Mouse (Mus musculus): Measurements from ENCODE around the gene Kcnn1. TPM values are rescaled to one million over a fixed set of nuclear protein-coding genes. Genes with fewer than 3 reads are reported as not detected.

Gene Kcnn1
- polyA plus RNA-seq, 1 experiment, result 22.1 TPM

DNA sequence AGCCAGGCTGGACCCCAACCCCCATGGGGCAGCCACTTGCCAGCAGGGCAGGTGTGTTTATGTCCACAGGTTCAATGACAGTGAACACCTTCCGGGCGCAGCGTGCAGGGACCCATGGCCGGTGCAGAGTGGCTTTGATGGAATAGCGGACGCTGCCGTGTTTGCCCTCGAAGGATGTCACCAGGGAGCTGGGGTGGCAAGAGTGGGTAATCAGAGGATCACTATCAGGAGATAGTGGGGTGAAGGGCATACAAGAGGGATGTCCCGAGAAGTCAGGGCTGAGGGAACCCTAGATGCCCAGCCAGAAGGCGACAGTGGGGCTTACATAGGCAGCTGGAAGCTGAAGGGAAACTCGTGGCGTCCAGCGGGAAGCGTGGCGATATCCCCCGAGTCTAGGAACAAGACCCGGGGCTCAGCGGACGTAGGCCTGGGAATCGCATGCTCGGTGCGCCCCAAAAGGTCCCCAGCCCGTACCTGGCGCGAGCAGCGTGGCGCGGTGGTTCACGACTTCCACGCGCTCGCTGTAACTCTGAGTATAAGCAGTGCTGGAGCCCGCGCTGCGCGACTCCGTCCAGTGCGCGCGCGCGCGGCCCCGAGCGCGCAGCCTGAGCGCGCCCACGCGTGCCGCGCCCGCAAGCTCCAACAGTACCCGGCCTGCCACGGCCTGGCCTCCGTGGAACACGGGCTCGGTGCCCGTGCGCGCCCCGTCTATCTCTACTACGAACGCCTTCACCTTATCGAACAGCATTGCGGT, 24.2 kb downstream of the Kcnn1 start:
- TF ChIP-seq POLR2A (IDR thresholded peaks at IDR 0.05; ENCODE audit: borderline replicate concordance, insufficient read depth, low read length) (no peak), CTCF (IDR thresholded peaks at IDR 0.05; ENCODE audit: borderline replicate concordance, insufficient read depth, low read depth, low read length) (no peak)
- H3K4me3 ChIP-seq (replicated peaks; ENCODE audit: insufficient read depth, low read depth, low read length), result peak overlapping the region; percentile 55
- WGBS, result 3% methylated on average over 66 of the region's 66 CpGs
- no peaks in the 10 kb centered on the region for H3K27me3 ChIP-seq (ENCODE audit: control insufficient read depth, insufficient read depth, low read length)
- peak in 1 of 2 experiments; percentile 32 for DNase-seq
- peak overlapping the region; percentile 54 for H3K27ac ChIP-seq (ENCODE audit: insufficient read depth, low read length)
- H3K4me1 ChIP-seq (ENCODE audit: control insufficient read depth, insufficient read depth, low read length), result peaks cover 5% of the 10 kb centered on the region

GRCm38 (mm10) chr8:70836666-70837065, 26.4 kb downstream of the Kcnn1 start:
- no peak overlapping the region for H3K27ac ChIP-seq (ENCODE audit: insufficient read depth, low read length)
- TF ChIP-seq POLR2A (IDR thresholded peaks at IDR 0.05; ENCODE audit: borderline replicate concordance, insufficient read depth, low read length) (no peak), CTCF (IDR thresholded peaks at IDR 0.05; ENCODE audit: borderline replicate concordance, insufficient read depth, low read depth, low read length) (no peak)
- no peaks in the 10 kb centered on the region for H3K27me3 ChIP-seq (ENCODE audit: control insufficient read depth, insufficient read depth, low read length)
- 61% methylated on average over 12 of the region's 12 CpGs for WGBS
- no peak for DNase-seq
- no peak overlapping the region for H3K4me3 ChIP-seq (replicated peaks; ENCODE audit: insufficient read depth, low read depth, low read length)
- peaks cover 5% of the 10 kb centered on the region for H3K4me1 ChIP-seq (ENCODE audit: control insufficient read depth, insufficient read depth, low read length)

- peak overlapping the region; percentile 50; the same call in 1 of the 2 replicates for H3K27ac ChIP-seq (ENCODE audit: insufficient read depth, low read length)
- TF ChIP-seq POLR2A (IDR thresholded peaks at IDR 0.05; ENCODE audit: borderline replicate concordance, insufficient read depth, low read length) (no peak), CTCF (IDR thresholded peaks at IDR 0.05; ENCODE audit: borderline replicate concordance, insufficient read depth, low read depth, low read length) (no peak)
- H3K4me3 ChIP-seq (replicated peaks; ENCODE audit: insufficient read depth, low read depth, low read length), result no peak overlapping the region
- no peaks in the 10 kb centered on the region for H3K27me3 ChIP-seq (ENCODE audit: control insufficient read depth, insufficient read depth, low read length)
- peaks cover 5% of the 10 kb centered on the region for H3K4me1 ChIP-seq (ENCODE audit: control insufficient read depth, insufficient read depth, low read length)
- 94% methylated on average over 3 of the region's 3 CpGs for WGBS
- DNase-seq, result no peak
Observed at GRCm38 (mm10) chr8:70834071-70834470, 29.0 kb downstream of the Kcnn1 start.

GRCm38 (mm10) chr8:70833520-70833919, 29.5 kb downstream of the Kcnn1 start:
- Histone ChIP-seq H3K4me1 (ENCODE audit: control insufficient read depth, insufficient read depth, low read length) (peaks cover 1% of the 10 kb centered on the region), H3K27me3 (ENCODE audit: control insufficient read depth, insufficient read depth, low read length) (no peaks in the 10 kb centered on the region), H3K27ac (ENCODE audit: insufficient read depth, low read length) (peak overlapping the region; percentile 50; the same call in 1 of the 2 replicates), H3K4me3 (replicated peaks; ENCODE audit: insufficient read depth, low read depth, low read length) (no peak overlapping the region)
- DNase-seq, result peak; percentile 50 to 53
- 14% methylated on average over 15 of the region's 15 CpGs for WGBS
- no peak for TF ChIP-seq CTCF (IDR thresholded peaks at IDR 0.05; ENCODE audit: borderline replicate concordance, insufficient read depth, low read depth, low read length)
- TF ChIP-seq POLR2A (IDR thresholded peaks at IDR 0.05; ENCODE audit: borderline replicate concordance, insufficient read depth, low read length), result no peak

DNA sequence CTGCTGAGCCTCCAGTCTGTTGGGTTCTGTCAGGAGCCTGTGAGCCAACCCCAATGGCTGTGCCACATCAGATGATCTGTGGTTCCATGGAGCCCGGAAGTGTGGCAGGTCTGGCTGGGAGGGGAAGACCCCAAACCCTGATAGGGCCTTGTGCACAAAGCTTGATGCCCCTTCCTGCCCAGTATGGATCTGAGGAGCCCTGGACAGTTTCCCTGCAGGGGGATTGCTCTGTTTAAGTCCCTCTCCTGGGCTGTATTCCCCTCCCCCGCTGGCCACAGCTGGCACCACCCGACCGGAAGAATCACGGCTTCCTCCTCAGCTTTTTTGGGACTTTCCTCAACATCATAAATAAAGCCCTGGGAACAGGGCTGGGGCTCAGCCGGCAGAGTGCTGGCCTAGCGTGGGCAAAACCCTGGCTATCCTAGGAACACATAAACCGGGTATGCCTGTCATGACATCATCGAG, 30.0 kb downstream of the Kcnn1 start:
- H3K27ac ChIP-seq (ENCODE audit: insufficient read depth, low read length), result peak overlapping the region; percentile 34; the same call in 1 of the 2 replicates
- TF ChIP-seq POLR2A (IDR thresholded peaks at IDR 0.05; ENCODE audit: borderline replicate concordance, insufficient read depth, low read length), result no peak
- TF ChIP-seq CTCF (IDR thresholded peaks at IDR 0.05; ENCODE audit: borderline replicate concordance, insufficient read depth, low read depth, low read length), result no peak
- H3K27me3 ChIP-seq (ENCODE audit: control insufficient read depth, insufficient read depth, low read length), result no peaks in the 10 kb centered on the region
- WGBS, result 53% methylated on average over 9 of the region's 9 CpGs
- H3K4me3 ChIP-seq (replicated peaks; ENCODE audit: insufficient read depth, low read depth, low read length), result no peak overlapping the region
- DNase-seq, result no peak
- no peaks in the 10 kb centered on the region; the same call in 1 of the 2 replicates for H3K4me1 ChIP-seq (ENCODE audit: control insufficient read depth, insufficient read depth, low read length)

- H3K4me1 ChIP-seq (ENCODE audit: control insufficient read depth, insufficient read depth, low read length), result no peaks in the 10 kb centered on the region; the same call in 1 of the 2 replicates
- WGBS, result 59% methylated on average over 11 of the region's 11 CpGs
- no peaks in the 10 kb centered on the region for H3K27me3 ChIP-seq (ENCODE audit: control insufficient read depth, insufficient read depth, low read length)
- no peak for DNase-seq
- peak overlapping the region; percentile 34; the same call in 1 of the 2 replicates for H3K27ac ChIP-seq (ENCODE audit: insufficient read depth, low read length)
- no peak overlapping the region for H3K4me3 ChIP-seq (replicated peaks; ENCODE audit: insufficient read depth, low read depth, low read length)
- TF ChIP-seq POLR2A (IDR thresholded peaks at IDR 0.05; ENCODE audit: borderline replicate concordance, insufficient read depth, low read length) (no peak), CTCF (IDR thresholded peaks at IDR 0.05; ENCODE audit: borderline replicate concordance, insufficient read depth, low read depth, low read length) (no peak)
Observed at GRCm38 (mm10) chr8:70832371-70832770, 30.7 kb downstream of the Kcnn1 start.

DNA sequence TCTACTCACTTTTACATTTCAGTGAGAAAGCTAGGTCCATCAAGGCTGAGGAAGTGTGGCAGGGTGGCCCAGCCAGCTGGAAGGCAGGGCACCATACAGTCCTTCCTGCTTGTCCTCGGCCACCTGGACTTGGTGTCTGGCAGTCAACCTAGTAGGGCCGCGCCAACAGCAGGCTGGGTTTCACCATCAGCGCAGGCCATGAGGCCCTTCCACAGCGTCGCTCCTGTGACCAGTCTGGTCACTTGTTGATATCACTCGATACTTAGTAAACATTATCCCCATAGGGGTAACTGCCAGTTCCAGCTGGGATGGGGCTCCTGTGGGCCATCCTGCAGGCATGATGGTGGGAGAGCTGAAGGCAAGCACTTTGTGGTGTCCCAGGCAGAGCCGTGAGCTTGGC, 31.5 kb downstream of the Kcnn1 start:
- no peak overlapping the region for H3K27ac ChIP-seq (ENCODE audit: insufficient read depth, low read length)
- 75% methylated on average over 8 of the region's 8 CpGs for WGBS
- TF ChIP-seq CTCF (IDR thresholded peaks at IDR 0.05; ENCODE audit: borderline replicate concordance, insufficient read depth, low read depth, low read length) (no peak), POLR2A (IDR thresholded peaks at IDR 0.05; ENCODE audit: borderline replicate concordance, insufficient read depth, low read length) (no peak)
- no peaks in the 10 kb centered on the region for H3K27me3 ChIP-seq (ENCODE audit: control insufficient read depth, insufficient read depth, low read length)
- H3K4me1 ChIP-seq (ENCODE audit: control insufficient read depth, insufficient read depth, low read length), result no peaks in the 10 kb centered on the region
- DNase-seq, result no peak
- no peak overlapping the region for H3K4me3 ChIP-seq (replicated peaks; ENCODE audit: insufficient read depth, low read depth, low read length)

DNA sequence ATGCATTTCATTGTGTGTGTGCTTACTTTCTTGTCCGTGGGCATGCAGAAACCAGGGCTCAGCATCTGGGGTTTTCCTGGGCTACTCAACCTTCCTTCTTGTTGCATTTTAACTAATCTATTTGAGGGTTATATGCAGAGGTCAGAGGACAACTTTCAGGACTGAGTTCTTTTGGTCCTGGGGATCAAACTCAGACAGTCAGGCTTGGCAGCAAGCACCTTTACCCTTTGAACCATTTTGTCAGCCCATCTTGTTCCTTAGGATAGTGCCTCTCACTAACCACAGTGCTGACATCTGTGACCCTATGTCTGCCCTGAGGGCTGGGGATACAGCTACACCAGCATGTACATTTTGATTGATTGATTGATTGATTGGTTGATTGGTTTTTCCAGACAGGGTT, 35.3 kb downstream of the Kcnn1 start:
- Histone ChIP-seq H3K4me1 (ENCODE audit: control insufficient read depth, insufficient read depth, low read length) (no peaks in the 10 kb centered on the region), H3K27ac (ENCODE audit: insufficient read depth, low read length) (no peak overlapping the region), H3K4me3 (replicated peaks; ENCODE audit: insufficient read depth, low read depth, low read length) (no peak overlapping the region), H3K27me3 (ENCODE audit: control insufficient read depth, insufficient read depth, low read length) (no peaks in the 10 kb centered on the region)
- TF ChIP-seq POLR2A (IDR thresholded peaks at IDR 0.05; ENCODE audit: borderline replicate concordance, insufficient read depth, low read length) (no peak), CTCF (IDR thresholded peaks at IDR 0.05; ENCODE audit: borderline replicate concordance, insufficient read depth, low read depth, low read length) (no peak)
- 97% methylated on average over 1 of the region's 1 CpGs for WGBS
- DNase-seq, result no peak

All from cerebellum, adult 2 months (tissue).